In the genomic region with DNA sequence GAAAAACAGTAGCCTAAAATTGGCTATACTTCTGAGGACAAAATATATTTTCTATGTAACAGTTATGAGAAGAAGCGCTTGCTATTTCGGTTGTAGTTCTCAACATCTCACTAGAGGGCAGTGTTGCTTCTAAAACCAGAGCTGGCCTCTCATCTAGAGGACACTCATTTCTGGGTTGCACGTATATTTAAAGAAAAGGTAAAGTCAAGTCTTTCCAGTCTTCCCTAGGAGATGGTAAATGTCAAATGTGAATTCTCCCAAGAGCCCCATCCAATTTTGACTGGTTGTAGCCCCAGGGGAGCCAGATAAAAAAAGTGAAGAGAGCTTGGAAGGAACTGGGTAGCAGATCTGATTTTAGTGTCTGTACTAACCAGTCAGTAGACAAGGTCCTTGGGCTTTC, we compare ENCODE assay signal across 8 mouse cellular contexts. TPM values are rescaled to one million over a fixed set of nuclear protein-coding genes. Genes with fewer than 3 reads are reported as not detected.
A peak's percentile ranks its signal among the peaks of the same experiment; 100 is the strongest.
DNase-seq lines count a peak whose midpoint lies in the region; ATAC-seq and TF ChIP-seq lines count a peak whose summit lies in the region.

No protein-coding gene starts in this region.

- H3K4me3 ChIP-seq in intestine, postnatal 0 days (ENCODE audit: low read depth, low read length): no peak overlapping the region
- no peak overlapping the region for H3K4me3 ChIP-seq in intestine, embryonic 15.5 days (replicated peaks)
- H3K4me3 ChIP-seq in embryonic facial prominence, embryonic 11.5 days (ENCODE audit: low read depth, low read length): no peak overlapping the region
- H3K4me3 ChIP-seq in hindbrain, postnatal 0 days (ENCODE audit: low read length): peak overlapping the region; percentile 84; the same call in 1 of the 2 replicates
- H3K4me3 ChIP-seq in midbrain, embryonic 13.5 days (replicated peaks): 0 out of 2 replicates have a peak overlapping the region, but pooled peaks have one; percentile 87
- H3K4me3 ChIP-seq in stomach, postnatal 0 days (ENCODE audit: low read depth, low read length): no peak overlapping the region

- peaks cover 21% of the 10 kb centered on the region for H3K27me3 ChIP-seq in intestine, postnatal 0 days (replicated peaks; ENCODE audit: control insufficient read depth, insufficient read depth, low read length)
- peaks cover 11% of the 10 kb centered on the region for H3K27me3 ChIP-seq in intestine, embryonic 15.5 days (replicated peaks)
- H3K27me3 ChIP-seq in embryonic facial prominence, embryonic 11.5 days (ENCODE audit: control insufficient read depth, insufficient read depth, low read length): no peaks in the 10 kb centered on the region; the same call in 1 of the 2 replicates
- no peaks in the 10 kb centered on the region for H3K27me3 ChIP-seq in hindbrain, postnatal 0 days (ENCODE audit: insufficient read depth, low read length)
- H3K27me3 ChIP-seq in midbrain, embryonic 13.5 days: peaks cover 12% of the 10 kb centered on the region
- no peaks in the 10 kb centered on the region for H3K27me3 ChIP-seq in stomach, postnatal 0 days (ENCODE audit: control insufficient read depth, insufficient read depth, low read length)

- H3K36me3 ChIP-seq in intestine, postnatal 0 days (ENCODE audit: control insufficient read depth, insufficient read depth): no peaks in the 10 kb centered on the region
- no peaks in the 10 kb centered on the region for H3K36me3 ChIP-seq in intestine, embryonic 15.5 days
- no peaks in the 10 kb centered on the region for H3K36me3 ChIP-seq in embryonic facial prominence, embryonic 11.5 days (replicated peaks; ENCODE audit: control insufficient read depth, insufficient read depth, low read depth, low read length)
- no peaks in the 10 kb centered on the region for H3K36me3 ChIP-seq in hindbrain, postnatal 0 days (ENCODE audit: insufficient read depth, low read length)
- no peaks in the 10 kb centered on the region for H3K36me3 ChIP-seq in midbrain, embryonic 13.5 days
- no peaks in the 10 kb centered on the region for H3K36me3 ChIP-seq in stomach, postnatal 0 days (ENCODE audit: control insufficient read depth, insufficient read depth, low read length)

- no peak for TF ChIP-seq EP300 in stomach, postnatal 0 days (optimal IDR thresholded peaks at IDR 0.05)

- peak; percentile 65 for DNase-seq in adrenal gland, postnatal 14 days
- DNase-seq in embryonic facial prominence, embryonic 11.5 days (ENCODE audit: low spot score): peak; percentile 89
- DNase-seq in hindbrain, postnatal 0 days (ENCODE audit: low spot score): peak; percentile 91
- DNase-seq in left cerebral cortex, postnatal 10 days (ENCODE audit: extremely low spot score in 1 of 2, low spot score in 2 of 2): peak; percentile 42 to 80
- no peak for DNase-seq in stomach, postnatal 0 days (ENCODE audit: low spot score)

- intact Hi-C loops in left cerebral cortex, postnatal 10 days (cut with DNase I): loop anchor here (1.0 to 10.0 kb wide), 4 partner anchors 200 to 470 kb away; no protein-coding TSS in a partner anchor

- H3K4me2 ChIP-seq in intestine, postnatal 0 days (replicated peaks; ENCODE audit: low read depth): no peak overlapping the region
- H3K4me2 ChIP-seq in intestine, embryonic 15.5 days (replicated peaks): no peak overlapping the region
- H3K4me2 ChIP-seq in embryonic facial prominence, embryonic 11.5 days (ENCODE audit: low read depth, low read length): no peak overlapping the region
- peak overlapping the region; percentile 86 for H3K4me2 ChIP-seq in hindbrain, postnatal 0 days (ENCODE audit: low read depth, low read length)
- peak overlapping the region; percentile 96 for H3K4me2 ChIP-seq in midbrain, embryonic 13.5 days (replicated peaks)
- no peak overlapping the region for H3K4me2 ChIP-seq in stomach, postnatal 0 days (replicated peaks; ENCODE audit: low read depth)

- peak; percentile 85 for TF ChIP-seq CTCF in intestine, postnatal 0 days (IDR thresholded peaks at IDR 0.05; ENCODE audit: low read depth)
- TF ChIP-seq CTCF in hindbrain, postnatal 0 days (IDR thresholded peaks at IDR 0.05; ENCODE audit: low read depth): peak; percentile 83
- peak; percentile 91 for TF ChIP-seq CTCF in stomach, postnatal 0 days (IDR thresholded peaks at IDR 0.05; ENCODE audit: low read depth)

- no peak overlapping the region for H3K27ac ChIP-seq in intestine, postnatal 0 days (ENCODE audit: low read depth, low read length)
- no peak overlapping the region for H3K27ac ChIP-seq in intestine, embryonic 15.5 days
- H3K27ac ChIP-seq in embryonic facial prominence, embryonic 11.5 days (replicated peaks; ENCODE audit: low read depth, low read length): no peak overlapping the region
- no peak overlapping the region for H3K27ac ChIP-seq in hindbrain, postnatal 0 days
- no peak overlapping the region for H3K27ac ChIP-seq in midbrain, embryonic 13.5 days
- H3K27ac ChIP-seq in stomach, postnatal 0 days (replicated peaks): no peak overlapping the region

- 3% methylated on average over 3 of the region's 3 CpGs for WGBS in intestine, postnatal 0 days
- WGBS in intestine, embryonic 15.5 days: under 1% methylated on average over 3 of the region's 3 CpGs
- WGBS in embryonic facial prominence, embryonic 11.5 days: 2% methylated on average over 3 of the region's 3 CpGs
- 2% methylated on average over 3 of the region's 3 CpGs for WGBS in hindbrain, postnatal 0 days
- 3% methylated on average over 3 of the region's 3 CpGs for WGBS in midbrain, embryonic 13.5 days
- WGBS in stomach, postnatal 0 days: 4% methylated on average over 3 of the region's 3 CpGs

- ATAC-seq in intestine, postnatal 0 days: no peak
- no peak for ATAC-seq in intestine, embryonic 15.5 days
- no peak for ATAC-seq in embryonic facial prominence, embryonic 11.5 days (replicated peaks; ENCODE audit: insufficient number of reproducible peaks, low FRiP score, low TSS enrichment, low read depth)
- no peak for ATAC-seq in hindbrain, postnatal 0 days
- no peak for ATAC-seq in midbrain, embryonic 13.5 days
- ATAC-seq in stomach, postnatal 0 days (ENCODE audit: low FRiP score, low TSS enrichment): no peak

- H3K9ac ChIP-seq in intestine, postnatal 0 days (ENCODE audit: low read depth, low read length): no peak overlapping the region
- no peak overlapping the region for H3K9ac ChIP-seq in intestine, embryonic 15.5 days
- no peak overlapping the region for H3K9ac ChIP-seq in embryonic facial prominence, embryonic 11.5 days (replicated peaks; ENCODE audit: low read length)
- H3K9ac ChIP-seq in hindbrain, postnatal 0 days (replicated peaks; ENCODE audit: low read length): no peak overlapping the region
- H3K9ac ChIP-seq in midbrain, embryonic 13.5 days (replicated peaks): 0 out of 2 replicates have a peak overlapping the region, but pooled peaks have one; percentile 3
- H3K9ac ChIP-seq in stomach, postnatal 0 days (ENCODE audit: low read length): no peak overlapping the region

- no peaks in the 10 kb centered on the region for H3K4me1 ChIP-seq in intestine, postnatal 0 days (replicated peaks; ENCODE audit: control insufficient read depth, insufficient read depth, low read length)
- peaks cover 12% of the 10 kb centered on the region for H3K4me1 ChIP-seq in intestine, embryonic 15.5 days (replicated peaks)
- no peaks in the 10 kb centered on the region for H3K4me1 ChIP-seq in embryonic facial prominence, embryonic 11.5 days (ENCODE audit: control insufficient read depth, insufficient read depth, low read length)
- peaks cover 14% of the 10 kb centered on the region for H3K4me1 ChIP-seq in hindbrain, postnatal 0 days (ENCODE audit: insufficient read depth, low read length)
- peaks cover 26% of the 10 kb centered on the region for H3K4me1 ChIP-seq in midbrain, embryonic 13.5 days (replicated peaks)
- no peaks in the 10 kb centered on the region; the same call in 1 of the 2 replicates for H3K4me1 ChIP-seq in stomach, postnatal 0 days (replicated peaks; ENCODE audit: control insufficient read depth, insufficient read depth)

- no peaks in the 10 kb centered on the region for H3K9me3 ChIP-seq in intestine, postnatal 0 days (ENCODE audit: control insufficient read depth)
- H3K9me3 ChIP-seq in intestine, embryonic 15.5 days: no peaks in the 10 kb centered on the region
- no peaks in the 10 kb centered on the region for H3K9me3 ChIP-seq in embryonic facial prominence, embryonic 11.5 days (replicated peaks; ENCODE audit: control insufficient read depth, low read length)
- no peaks in the 10 kb centered on the region for H3K9me3 ChIP-seq in hindbrain, postnatal 0 days (ENCODE audit: low read length)
- no peaks in the 10 kb centered on the region for H3K9me3 ChIP-seq in midbrain, embryonic 13.5 days
- H3K9me3 ChIP-seq in stomach, postnatal 0 days (ENCODE audit: control insufficient read depth, low read length): no peaks in the 10 kb centered on the region

RNA-seq across cellular contexts. Expression of a gene that starts 1.3 kb away (rescaled TPM):
- polyA plus RNA-seq in intestine, postnatal 0 days (2015; fragmentation: Nextera tagmentation; extraction: Ambion mirVana): 1.1 and 1.3 TPM in 2 replicates
- 1.6 and 2.5 TPM in 2 replicates for polyA plus RNA-seq in intestine, embryonic 15.5 days (2015; fragmentation: Nextera tagmentation; extraction: Ambion mirVana)
- total RNA-seq in adrenal gland, postnatal 14 days (2021): 5.3 and 6.2 TPM in 2 replicates
- 1.0 and 1.2 TPM in 2 replicates for polyA plus RNA-seq in embryonic facial prominence, embryonic 11.5 days (2014; fragmentation: Nextera tagmentation; extraction: Ambion mirVana)
- 7.2 and 8.2 TPM in 2 replicates for total RNA-seq in hindbrain, postnatal 0 days (2014; rRNA removed)
- polyA plus RNA-seq in hindbrain, postnatal 0 days (2015; fragmentation: Nextera tagmentation; extraction: Ambion mirVana): 4.0 and 4.3 TPM in 2 replicates
- 10 to 100 TPM; 14.1 to 14.7 TPM for total RNA-seq in left cerebral cortex, postnatal 10 days (2021)
- polyA plus RNA-seq in midbrain, embryonic 13.5 days (2015; fragmentation: Nextera tagmentation; extraction: Ambion mirVana): 3.5 and 3.7 TPM in 2 replicates
- polyA plus RNA-seq in stomach, postnatal 0 days (2015; fragmentation: Nextera tagmentation; extraction: Ambion mirVana): 1.6 and 1.7 TPM in 2 replicates

RNA-seq across cellular contexts. Expression of a gene that starts 41.2 kb away (rescaled TPM):
- 0.10 and 0.18 TPM in 2 replicates for polyA plus RNA-seq in intestine, postnatal 0 days (2015; fragmentation: Nextera tagmentation; extraction: Ambion mirVana)
- polyA plus RNA-seq in intestine, embryonic 15.5 days (2015; fragmentation: Nextera tagmentation; extraction: Ambion mirVana): 0.53 and 1.1 TPM in 2 replicates
- 0.45 and 0.48 TPM in 2 replicates for total RNA-seq in adrenal gland, postnatal 14 days (2021)
- 0.21 and 0.31 TPM in 2 replicates for polyA plus RNA-seq in embryonic facial prominence, embryonic 11.5 days (2014; fragmentation: Nextera tagmentation; extraction: Ambion mirVana)
- total RNA-seq in hindbrain, postnatal 0 days (2014; rRNA removed): not detected in 2 replicates
- polyA plus RNA-seq in hindbrain, postnatal 0 days (2015; fragmentation: Nextera tagmentation; extraction: Ambion mirVana): 0.29 and 0.49 TPM in 2 replicates
- not detected for total RNA-seq in left cerebral cortex, postnatal 10 days (2021)
- polyA plus RNA-seq in midbrain, embryonic 13.5 days (2015; fragmentation: Nextera tagmentation; extraction: Ambion mirVana): 0.55 and 0.62 TPM in 2 replicates
- polyA plus RNA-seq in stomach, postnatal 0 days (2015; fragmentation: Nextera tagmentation; extraction: Ambion mirVana): 0.08 and 0.13 TPM in 2 replicates

Comparison
In these comparisons a context has a peak if more than half of its experiments do, and no peak if none do; other contexts are left out.
1. H3K4me2 ChIP-seq: peak in hindbrain, postnatal 0 days (single experiment) and midbrain, embryonic 13.5 days (single experiment); none in intestine, postnatal 0 days (single experiment), intestine, embryonic 15.5 days (single experiment), embryonic facial prominence, embryonic 11.5 days (single experiment) and stomach, postnatal 0 days (single experiment).
2. H3K4me3 ChIP-seq: peak in hindbrain, postnatal 0 days (single experiment) and midbrain, embryonic 13.5 days (single experiment); none in intestine, postnatal 0 days (single experiment), intestine, embryonic 15.5 days (single experiment), embryonic facial prominence, embryonic 11.5 days (single experiment) and stomach, postnatal 0 days (single experiment).
3. Peak in every context shown above with its lines, with median percentiles within 50 percentile points of each other: CTCF ChIP-seq.